Mouse (Mus musculus) mouse trophoblast stem cell (cell line): Measurements from ENCODE around the gene Gne.
"Not testable (repeated sequence)": the region's sequence is repeated elsewhere in the genome, so short reads cannot be mapped to it uniquely, and the experiment has no call there.

Experiments
- in situ Hi-C, 2 experiments: fragments of 300-500 bp; cut with MseI, MboI; formaldehyde crosslinking; loops; 2 replicates in 1 of 2; 3 replicates in 1 of 2; pipeline ENCODE4 v1.15.1; 2025

The Gne gene

GRCm38 (mm10) chr4:44072873-44073441 is 11.0 kb downstream of the Gne start:
- in situ Hi-C loops: loop anchor here in 1 of 2 experiments (5.0 kb wide), 1 partner anchor 39 kb away; no protein-coding TSS in a partner anchor

GRCm38 (mm10) chr4:44072146-44072872 is 11.7 kb downstream of the Gne start:
- in situ Hi-C loops: loop anchor here in 1 of 2 experiments (5.0 kb wide), 1 partner anchor 40 kb away; no protein-coding TSS in a partner anchor

GRCm38 (mm10) chr4:44071741-44072145 is 12.2 kb downstream of the Gne start:
- in situ Hi-C loops: loop anchor here in 1 of 2 experiments (5.0 kb wide), 1 partner anchor 41 kb away; no protein-coding TSS in a partner anchor

- in situ Hi-C loops: loop anchor here in 1 of 2 experiments (5.0 kb wide), 1 partner anchor 42 kb away; no protein-coding TSS in a partner anchor
These were observed 13.3 kb downstream of the Gne start for GRCm38 (mm10) chr4:44070641-44071040.

- in situ Hi-C loops: loop anchor here in 1 of 2 experiments (5.0 kb wide), 1 partner anchor 43 kb away; no protein-coding TSS in a partner anchor
These were observed 14.6 kb downstream of the Gne start for GRCm38 (mm10) chr4:44069411-44069810.

- in situ Hi-C loops: loop anchor here in 1 of 2 experiments (5.0 kb wide), 1 partner anchor 44 kb away; no protein-coding TSS in a partner anchor
These were observed 15.2 kb downstream of the Gne start for GRCm38 (mm10) chr4:44068736-44069135.

- in situ Hi-C loops: loop anchor here in 1 of 2 experiments (5.0 kb wide), 1 partner anchor 45 kb away; no protein-coding TSS in a partner anchor
These were observed 17.1 kb downstream of the Gne start for GRCm38 (mm10) chr4:44066891-44067290.

GRCm38 (mm10) chr4:44065355-44066025 is 18.5 kb downstream of the Gne start:
- in situ Hi-C loops: loop anchor here in 1 of 2 experiments (5.0 kb wide), 1 partner anchor 47 kb away; no protein-coding TSS in a partner anchor

- in situ Hi-C loops: no loop called here
These were observed 21.2 kb downstream of the Gne start for GRCm38 (mm10) chr4:44062816-44063215.

- in situ Hi-C loops: no loop called here
These were observed 21.9 kb downstream of the Gne start for GRCm38 (mm10) chr4:44062062-44062461.

- in situ Hi-C loops: no loop called here
These were observed 24.3 kb downstream of the Gne start for GRCm38 (mm10) chr4:44059674-44060073.

- in situ Hi-C loops: no loop called here
These were observed 34.2 kb downstream of the Gne start for GRCm38 (mm10) chr4:44049812-44050211.

- in situ Hi-C loops: no loop called here
These were observed 37.9 kb downstream of the Gne start for GRCm38 (mm10) chr4:44046066-44046465.

- in situ Hi-C loops: no loop called here
These were observed 39.2 kb downstream of the Gne start for GRCm38 (mm10) chr4:44044685-44045356.

- in situ Hi-C loops: not testable (repeated sequence)
These were observed 40.8 kb downstream of the Gne start for GRCm38 (mm10) chr4:44043182-44043581.

GRCm38 (mm10) chr4:44042429-44042828 is 41.5 kb downstream of the Gne start:
- in situ Hi-C loops: no loop called here

- in situ Hi-C loops: no loop called here
These were observed 43.2 kb downstream of the Gne start for GRCm38 (mm10) chr4:44040802-44041201.

GRCm38 (mm10) chr4:44036455-44036854 is 47.5 kb downstream of the Gne start:
- in situ Hi-C loops: no loop called here

GRCm38 (mm10) chr4:44031521-44031920 is 52.5 kb downstream of the Gne start:
- in situ Hi-C loops: no loop called here

- in situ Hi-C loops: no loop called here
These were observed 54.3 kb downstream of the Gne start for GRCm38 (mm10) chr4:44029661-44030066.
